Comparison of ENCODE assay signal across 22 mouse cellular contexts in genomic region chr14:119248001-119248607, GRCm38 (mm10).
A peak's percentile ranks its signal among the peaks of the same experiment; 100 is the strongest.
DNase-seq lines count a peak whose midpoint lies in the region; ATAC-seq lines count a peak whose summit lies in the region.
"Had no signal": no experiment of that assay in that cellular context is flagged by ENCODE, and none has a peak within 500 bp of the region (broad histone marks: within the 10 kb centered on the region; RNA-seq: fewer than 3 reads in every experiment).

No protein-coding gene starts in this region.

- peak; percentile 6; the same call in 1 of the 2 replicates for ATAC-seq in cerebellum, adult (ENCODE audit: insufficient number of reproducible peaks, low FRiP score, low TSS enrichment)
- no peak for ATAC-seq in liver, embryonic 12.5 days
- ATAC-seq: forebrain, embryonic 13.5 days; intestine, postnatal 0 days; midbrain, embryonic 15.5 days; Patski had no signal

- no peak for DNase-seq in cerebellum, adult 9-10 months
- DNase-seq in liver: no peak
- peak; percentile 83 for DNase-seq in layer of hippocampus, adult 9-11 months
- peak; percentile 75 for DNase-seq in telencephalon, adult 2 months (ENCODE audit: low read depth, low spot score)
- DNase-seq in retina, embryonic 14.5 days (ENCODE audit: low spot score): no peak
- DNase-seq in urinary bladder, postnatal 36 days (ENCODE audit: low spot score in 2 of 2): no peak
- DNase-seq: adrenal gland, adult 2 months; cerebellum, postnatal 10 days; gastrocnemius, postnatal 10 days; kidney, postnatal 25 days; lung, adult 2 months; thymus, adult 2 months had no signal

- 42% methylated on average over 16 of the region's 16 CpGs for WGBS in liver, embryonic 12.5 days (ENCODE audit: insufficient replicate concordance)

- H3K4me1 ChIP-seq in liver, embryonic 12.5 days: no peaks in the 10 kb centered on the region
- H3K4me1 ChIP-seq: embryonic facial prominence, embryonic 15.5 days; forebrain, embryonic 13.5 days; midbrain, embryonic 15.5 days had no signal

- H3K4me3 ChIP-seq in liver, embryonic 12.5 days: no peak overlapping the region
- H3K4me3 ChIP-seq: embryonic facial prominence, embryonic 15.5 days; forebrain, embryonic 13.5 days; midbrain, embryonic 15.5 days had no signal

- no peaks in the 10 kb centered on the region for H3K36me3 ChIP-seq in liver, embryonic 12.5 days
- H3K36me3 ChIP-seq: embryonic facial prominence, embryonic 15.5 days; midbrain, embryonic 15.5 days had no signal

- H3K9me3 ChIP-seq in liver, embryonic 12.5 days (replicated peaks): no peaks in the 10 kb centered on the region
- H3K9me3 ChIP-seq: embryonic facial prominence, embryonic 15.5 days; forebrain, embryonic 13.5 days; midbrain, embryonic 15.5 days had no signal

- H3K9ac ChIP-seq in liver, embryonic 12.5 days: no peak overlapping the region
- H3K9ac ChIP-seq: embryonic facial prominence, embryonic 15.5 days; forebrain, embryonic 13.5 days; midbrain, embryonic 15.5 days had no signal

- H3K4me2 ChIP-seq in liver, embryonic 12.5 days: 0 out of 2 replicates have a peak overlapping the region, but pooled peaks have one; percentile 8
- H3K4me2 ChIP-seq: embryonic facial prominence, embryonic 15.5 days; forebrain, embryonic 13.5 days; heart, embryonic 11.5 days; midbrain, embryonic 15.5 days had no signal

- no peak overlapping the region for H3K27ac ChIP-seq in liver, embryonic 12.5 days
- H3K27ac ChIP-seq: embryonic facial prominence, embryonic 15.5 days; forebrain, embryonic 13.5 days; macrophage; midbrain, embryonic 15.5 days had no signal

- H3K27me3 ChIP-seq in liver, embryonic 12.5 days (replicated peaks): no peaks in the 10 kb centered on the region
- H3K27me3 ChIP-seq: CH12.LX; embryonic facial prominence, embryonic 15.5 days; forebrain, embryonic 13.5 days; midbrain, embryonic 15.5 days had no signal

Comparison
In these comparisons a context has a peak if more than half of its experiments do, and no peak if none do; other contexts are left out.
1. DNase-seq: peak in layer of hippocampus, adult 9-11 months (single experiment) and telencephalon, adult 2 months (single experiment); none in cerebellum, adult 9-10 months (single experiment), liver (single experiment), retina, embryonic 14.5 days (single experiment) and urinary bladder, postnatal 36 days (0 of 2).